Mouse (Mus musculus): ENCODE results near the gene Pithd1. TPM values are rescaled to one million over a fixed set of nuclear protein-coding genes. Genes with fewer than 3 reads are reported as not detected.

Pithd1 gene
- polyA plus RNA-seq, 1 experiment from 2014 or later = 44.8 TPM

DNA sequence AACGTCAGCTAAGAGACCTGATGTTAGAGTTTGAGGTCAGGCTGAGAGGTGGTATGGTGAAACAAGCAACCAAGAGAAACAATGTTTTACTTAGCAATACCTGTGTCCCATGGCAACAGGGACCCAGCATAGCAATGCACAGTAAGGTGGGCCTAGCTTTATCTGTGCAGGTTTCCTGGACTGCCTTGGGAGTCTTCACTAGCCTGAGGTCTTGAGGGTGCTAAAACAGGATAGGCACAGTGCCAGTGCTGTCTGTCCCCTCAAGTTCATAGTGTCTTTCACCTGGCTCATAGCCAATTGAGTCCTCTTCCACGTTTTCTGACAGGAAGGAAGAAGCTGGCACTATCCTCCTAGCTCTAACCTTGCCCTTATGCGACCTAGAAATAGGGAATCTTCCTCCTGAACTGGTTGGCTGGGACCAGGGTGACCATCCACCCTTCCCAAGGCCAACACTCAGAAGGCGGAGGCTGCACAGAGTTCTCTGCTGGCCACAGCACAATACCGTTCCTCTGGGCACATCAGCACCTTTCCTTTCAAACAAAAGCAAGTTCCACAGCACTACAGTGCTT, 17.1 kb upstream of the Pithd1 start:
- no peak overlapping the region for H3K27ac ChIP-seq (ENCODE audit: low read length)
- H3K36me3 ChIP-seq (ENCODE audit: control insufficient read depth, insufficient read depth, low read length) = peaks cover 25% of the 10 kb centered on the region
- no peaks in the 10 kb centered on the region for H3K27me3 ChIP-seq (ENCODE audit: control insufficient read depth, insufficient read depth, low read length)
- no peak overlapping the region for H3K9ac ChIP-seq (ENCODE audit: low read length)
- H3K4me1 ChIP-seq (ENCODE audit: control insufficient read depth, insufficient read depth, low read length) = no peaks in the 10 kb centered on the region
- no peaks in the 10 kb centered on the region for H3K9me3 ChIP-seq (replicated peaks; ENCODE audit: control insufficient read depth, low read length)
- no peak overlapping the region for H3K4me2 ChIP-seq (ENCODE audit: low read depth, low read length)
- H3K4me3 ChIP-seq (replicated peaks; ENCODE audit: low read length) = no peak overlapping the region
- ATAC-seq (ENCODE audit: insufficient read depth, low FRiP score) = no peak
- WGBS = 86% methylated on average over 5 of the region's 5 CpGs

DNA sequence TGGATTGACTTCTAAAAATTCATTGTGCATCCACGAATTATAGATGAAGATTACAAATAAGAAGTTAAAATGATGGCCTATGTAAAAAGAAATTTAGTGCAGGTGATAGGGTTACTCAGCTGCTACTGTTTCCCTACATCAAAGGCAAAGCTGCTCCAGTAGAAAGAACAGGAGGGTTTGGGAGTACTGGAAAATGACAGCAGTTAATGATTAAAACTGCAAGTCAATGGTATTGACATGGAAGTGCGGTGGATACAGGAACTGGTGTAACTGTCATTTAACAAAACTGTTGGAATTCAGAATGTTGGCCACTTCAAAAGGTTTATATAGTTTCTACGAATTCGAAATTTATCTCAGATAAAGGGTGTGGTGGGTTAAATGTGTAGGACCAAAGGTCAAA, 8.1 kb upstream of the Pithd1 start:
- H3K36me3 ChIP-seq (ENCODE audit: control insufficient read depth, insufficient read depth, low read length) = no peaks in the 10 kb centered on the region
- no peak overlapping the region for H3K9ac ChIP-seq (ENCODE audit: low read length)
- H3K27me3 ChIP-seq (ENCODE audit: control insufficient read depth, insufficient read depth, low read length) = no peaks in the 10 kb centered on the region
- 81% methylated on average over 4 of the region's 4 CpGs for WGBS
- H3K4me2 ChIP-seq (ENCODE audit: low read depth, low read length) = no peak overlapping the region
- peaks cover 3% of the 10 kb centered on the region; the same call in 1 of the 2 replicates for H3K9me3 ChIP-seq (replicated peaks; ENCODE audit: control insufficient read depth, low read length)
- H3K4me3 ChIP-seq (replicated peaks; ENCODE audit: low read length) = no peak overlapping the region
- H3K4me1 ChIP-seq (ENCODE audit: control insufficient read depth, insufficient read depth, low read length) = no peaks in the 10 kb centered on the region
- ATAC-seq (ENCODE audit: insufficient read depth, low FRiP score) = no peak
- H3K27ac ChIP-seq (ENCODE audit: low read length) = no peak overlapping the region

DNA sequence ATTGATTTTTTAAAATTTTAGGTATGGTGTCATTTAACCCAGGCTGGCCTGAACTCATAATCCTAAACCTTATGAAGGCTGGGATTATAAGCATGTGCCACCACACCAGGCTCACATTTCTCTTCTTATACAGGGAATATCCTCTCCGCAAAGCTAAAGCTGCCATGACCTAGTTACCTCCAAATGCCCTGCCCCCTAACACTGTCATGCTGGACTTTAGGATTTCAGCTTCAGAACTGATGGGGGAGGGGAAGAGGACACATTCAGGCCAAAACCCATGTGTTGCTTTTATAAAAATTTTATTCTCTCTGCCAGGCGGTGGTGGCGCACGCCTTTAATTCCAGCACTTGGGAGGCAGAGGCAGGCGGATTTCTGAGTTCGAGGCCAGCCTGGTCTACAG, 6.9 kb upstream of the Pithd1 start:
- Histone ChIP-seq H3K27me3 (ENCODE audit: control insufficient read depth, insufficient read depth, low read length) (no peaks in the 10 kb centered on the region), H3K9ac (ENCODE audit: low read length) (no peak overlapping the region), H3K4me1 (ENCODE audit: control insufficient read depth, insufficient read depth, low read length) (no peaks in the 10 kb centered on the region), H3K9me3 (replicated peaks; ENCODE audit: control insufficient read depth, low read length) (peaks cover 3% of the 10 kb centered on the region; the same call in 1 of the 2 replicates), H3K27ac (ENCODE audit: low read length) (no peak overlapping the region), H3K4me2 (ENCODE audit: low read depth, low read length) (no peak overlapping the region), H3K4me3 (replicated peaks; ENCODE audit: low read length) (no peak overlapping the region), H3K36me3 (ENCODE audit: control insufficient read depth, insufficient read depth, low read length) (no peaks in the 10 kb centered on the region)
- 96% methylated on average over 6 of the region's 6 CpGs for WGBS
- no peak for ATAC-seq (ENCODE audit: insufficient read depth, low FRiP score)

DNA sequence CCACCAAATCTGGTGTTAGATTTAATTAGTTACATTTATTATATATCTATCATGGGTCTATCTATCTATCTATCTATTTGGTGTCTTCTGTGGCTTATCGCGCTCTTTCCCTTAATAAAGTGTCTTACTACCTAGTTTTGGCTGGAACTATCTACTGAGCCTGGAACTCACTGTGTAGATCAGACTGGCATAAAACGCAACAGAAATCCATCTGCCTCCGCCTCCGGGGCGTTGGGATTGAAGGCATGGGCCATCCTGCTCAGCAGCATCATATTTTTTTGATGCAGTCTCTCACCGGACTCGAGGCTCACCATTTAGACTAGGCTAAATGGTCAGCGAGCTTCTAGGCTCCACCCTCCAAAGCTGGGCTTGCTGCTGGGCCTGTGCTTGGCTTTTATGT, 650 bp upstream of the Pithd1 start:
- H3K4me2 ChIP-seq (ENCODE audit: low read depth, low read length) = peak overlapping the region; percentile 74
- peak overlapping the region; percentile 92 for H3K27ac ChIP-seq (ENCODE audit: low read length)
- 69% methylated on average over 9 of the region's 9 CpGs for WGBS
- H3K4me3 ChIP-seq (replicated peaks; ENCODE audit: low read length) = peak overlapping the region; percentile 80
- no peaks in the 10 kb centered on the region for H3K9me3 ChIP-seq (replicated peaks; ENCODE audit: control insufficient read depth, low read length)
- peak overlapping the region; percentile 96 for H3K9ac ChIP-seq (ENCODE audit: low read length)
- peaks cover 7% of the 10 kb centered on the region for H3K4me1 ChIP-seq (ENCODE audit: control insufficient read depth, insufficient read depth, low read length)
- H3K27me3 ChIP-seq (ENCODE audit: control insufficient read depth, insufficient read depth, low read length) = no peaks in the 10 kb centered on the region
- H3K36me3 ChIP-seq (ENCODE audit: control insufficient read depth, insufficient read depth, low read length) = 0 out of 2 replicates have a peak, but pooled peaks cover 4% of the 10 kb centered on the region
- ATAC-seq (ENCODE audit: insufficient read depth, low FRiP score) = no peak

DNA sequence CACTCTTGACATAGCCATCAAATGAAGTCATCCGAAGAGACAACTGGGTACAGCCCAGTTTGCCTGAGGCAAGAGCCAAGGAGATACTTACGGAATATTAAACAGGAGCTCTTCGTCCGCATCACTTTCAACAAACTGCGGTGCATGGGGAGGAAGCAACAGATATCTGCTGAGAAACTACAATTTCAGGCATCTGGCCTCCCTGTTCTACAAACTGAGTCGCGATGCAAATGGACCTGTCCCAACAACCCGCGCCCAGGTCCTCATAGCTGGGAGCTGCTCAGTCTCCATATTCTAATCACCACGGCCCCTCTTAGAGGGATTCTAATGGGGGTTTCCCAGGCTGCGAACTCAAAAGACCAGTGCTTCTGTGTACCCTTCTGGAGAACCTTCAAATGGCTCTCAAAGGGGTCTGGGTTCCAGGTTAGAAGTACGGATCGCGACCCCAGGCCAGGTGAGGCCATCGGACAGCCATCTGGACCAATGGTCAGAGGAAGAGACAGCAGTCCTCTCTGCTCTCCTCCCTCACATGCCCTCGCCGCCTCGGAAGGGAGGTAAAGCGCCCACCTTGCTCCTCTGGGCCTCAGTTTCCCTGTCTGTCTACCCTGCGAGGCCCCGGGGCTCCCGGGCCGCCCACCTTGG, 642 bp downstream of the Pithd1 start:
- Histone ChIP-seq H3K27me3 (ENCODE audit: control insufficient read depth, insufficient read depth, low read length) (no peaks in the 10 kb centered on the region), H3K27ac (ENCODE audit: low read length) (peak overlapping the region; percentile 92; the same call in 1 of the 2 replicates), H3K4me3 (replicated peaks; ENCODE audit: low read length) (peak overlapping the region; percentile 80), H3K4me2 (ENCODE audit: low read depth, low read length) (peak overlapping the region; percentile 74), H3K9me3 (replicated peaks; ENCODE audit: control insufficient read depth, low read length) (no peaks in the 10 kb centered on the region), H3K9ac (ENCODE audit: low read length) (peak overlapping the region; percentile 96), H3K36me3 (ENCODE audit: control insufficient read depth, insufficient read depth, low read length) (0 out of 2 replicates have a peak, but pooled peaks cover 4% of the 10 kb centered on the region), H3K4me1 (ENCODE audit: control insufficient read depth, insufficient read depth, low read length) (peaks cover 7% of the 10 kb centered on the region)
- ATAC-seq (ENCODE audit: insufficient read depth, low FRiP score) = no peak
- 7% methylated on average over 23 of the region's 23 CpGs for WGBS

- ATAC-seq (ENCODE audit: insufficient read depth, low FRiP score) = no peak
- 83% methylated on average over 7 of the region's 7 CpGs for WGBS
- 0 out of 2 replicates have a peak overlapping the region, but pooled peaks have one; percentile 96 for H3K9ac ChIP-seq (ENCODE audit: low read length)
These were observed 1.3 kb downstream of the Pithd1 start for GRCm38 (mm10) chr4:135985769-135986168.

DNA sequence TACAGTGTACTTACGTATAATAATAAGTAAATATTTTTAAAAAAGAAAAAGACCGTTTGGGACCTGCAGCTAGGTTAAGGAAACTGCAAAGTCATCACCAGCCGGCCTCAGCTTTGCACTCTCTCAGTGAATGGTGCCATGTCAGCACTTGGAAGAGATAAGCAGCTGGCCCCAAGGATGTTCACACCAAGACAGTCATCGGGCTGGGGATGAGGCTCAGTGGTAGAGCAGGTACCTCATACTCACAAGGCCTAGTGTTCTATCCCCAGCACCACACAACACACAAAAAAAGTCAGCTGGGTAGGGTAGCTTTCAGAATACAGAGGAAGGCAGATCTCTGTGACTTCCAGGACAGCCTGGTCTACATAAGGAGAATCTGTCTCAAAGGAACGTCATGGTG, 1.9 kb downstream of the Pithd1 start:
- H3K27me3 ChIP-seq (ENCODE audit: control insufficient read depth, insufficient read depth, low read length) = no peaks in the 10 kb centered on the region
- H3K36me3 ChIP-seq (ENCODE audit: control insufficient read depth, insufficient read depth, low read length) = 0 out of 2 replicates have a peak, but pooled peaks cover 4% of the 10 kb centered on the region
- H3K4me1 ChIP-seq (ENCODE audit: control insufficient read depth, insufficient read depth, low read length) = peaks cover 7% of the 10 kb centered on the region
- H3K4me2 ChIP-seq (ENCODE audit: low read depth, low read length) = no peak overlapping the region
- no peaks in the 10 kb centered on the region for H3K9me3 ChIP-seq (replicated peaks; ENCODE audit: control insufficient read depth, low read length)
- WGBS = 90% methylated on average over 5 of the region's 5 CpGs
- no peak overlapping the region for H3K27ac ChIP-seq (ENCODE audit: low read length)
- ATAC-seq (ENCODE audit: insufficient read depth, low FRiP score) = no peak
- H3K9ac ChIP-seq (ENCODE audit: low read length) = no peak overlapping the region
- H3K4me3 ChIP-seq (replicated peaks; ENCODE audit: low read length) = no peak overlapping the region

More at GRCm38 (mm10) chr4:135985769-135986168, 1.3 kb downstream of the Pithd1 start:
- Histone ChIP-seq H3K4me1 (ENCODE audit: control insufficient read depth, insufficient read depth, low read length) (peaks cover 7% of the 10 kb centered on the region), H3K4me2 (ENCODE audit: low read depth, low read length) (peak overlapping the region; percentile 74), H3K36me3 (ENCODE audit: control insufficient read depth, insufficient read depth, low read length) (0 out of 2 replicates have a peak, but pooled peaks cover 4% of the 10 kb centered on the region), H3K27me3 (ENCODE audit: control insufficient read depth, insufficient read depth, low read length) (no peaks in the 10 kb centered on the region), H3K4me3 (replicated peaks; ENCODE audit: low read length) (peak overlapping the region; percentile 80), H3K9me3 (replicated peaks; ENCODE audit: control insufficient read depth, low read length) (no peaks in the 10 kb centered on the region), H3K27ac (ENCODE audit: low read length) (no peak overlapping the region)

DNA sequence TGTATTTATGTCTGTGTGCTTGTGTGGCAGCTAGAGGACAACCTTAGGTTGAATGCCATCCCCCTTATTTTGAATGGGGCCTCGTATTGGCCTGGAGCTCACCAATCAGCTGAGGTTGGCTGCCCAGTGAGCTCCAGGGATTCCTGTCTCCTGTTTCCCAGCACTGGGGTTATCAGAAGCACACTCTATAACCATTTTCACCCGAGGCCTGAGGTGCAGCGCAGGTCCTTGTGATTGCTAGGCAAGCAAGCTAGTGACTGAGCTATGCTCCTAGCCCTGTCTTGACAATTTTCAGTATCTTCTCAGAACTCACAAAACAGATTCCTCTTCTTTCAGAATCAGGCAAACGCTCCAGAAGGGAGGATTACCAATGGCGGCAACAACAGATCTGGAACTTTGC, 2.5 kb downstream of the Pithd1 start:
- Histone ChIP-seq H3K36me3 (ENCODE audit: control insufficient read depth, insufficient read depth, low read length) (0 out of 2 replicates have a peak, but pooled peaks cover 4% of the 10 kb centered on the region), H3K27ac (ENCODE audit: low read length) (no peak overlapping the region), H3K4me1 (ENCODE audit: control insufficient read depth, insufficient read depth, low read length) (peaks cover 7% of the 10 kb centered on the region), H3K9ac (ENCODE audit: low read length) (no peak overlapping the region), H3K4me3 (replicated peaks; ENCODE audit: low read length) (no peak overlapping the region), H3K4me2 (ENCODE audit: low read depth, low read length) (no peak overlapping the region), H3K27me3 (ENCODE audit: control insufficient read depth, insufficient read depth, low read length) (no peaks in the 10 kb centered on the region), H3K9me3 (replicated peaks; ENCODE audit: control insufficient read depth, low read length) (no peaks in the 10 kb centered on the region)
- ATAC-seq (ENCODE audit: insufficient read depth, low FRiP score) = no peak
- 86% methylated on average over 5 of the region's 5 CpGs for WGBS

DNA sequence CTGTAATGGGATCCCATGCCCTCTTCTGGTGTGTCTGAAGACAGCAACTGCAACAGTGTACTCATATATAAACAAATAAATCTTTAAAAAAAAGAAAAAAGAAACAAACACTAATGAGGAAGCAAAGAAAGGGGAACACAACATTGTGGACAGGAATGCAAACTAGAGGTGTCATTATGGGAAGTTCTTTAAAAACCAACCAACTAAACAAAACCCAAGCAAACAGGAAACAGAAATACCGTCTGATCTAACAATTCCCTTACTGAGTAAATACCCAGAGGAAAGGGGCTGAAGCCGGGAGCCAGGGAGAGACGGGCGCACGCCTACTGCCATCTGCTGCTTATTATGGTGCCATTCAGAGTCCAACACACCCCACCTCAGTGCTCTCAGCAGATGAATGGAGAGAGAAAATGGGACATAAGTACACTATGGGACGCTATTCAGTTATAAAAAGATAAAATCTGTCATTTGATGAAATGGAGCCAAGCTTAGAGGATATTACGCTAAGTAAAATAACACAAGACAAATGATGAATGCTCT, 5.5 kb downstream of the Pithd1 start:
- Histone ChIP-seq H3K27me3 (ENCODE audit: control insufficient read depth, insufficient read depth, low read length) (no peaks in the 10 kb centered on the region), H3K36me3 (ENCODE audit: control insufficient read depth, insufficient read depth, low read length) (0 out of 2 replicates have a peak, but pooled peaks cover 4% of the 10 kb centered on the region)
- 67% methylated on average over 7 of the region's 7 CpGs for WGBS

More for the DNA sequence above, 5.5 kb downstream of the Pithd1 start:
- no peak overlapping the region for H3K9ac ChIP-seq (ENCODE audit: low read length)
- ATAC-seq (ENCODE audit: insufficient read depth, low FRiP score) = no peak
- no peak overlapping the region for H3K27ac ChIP-seq (ENCODE audit: low read length)
- no peak overlapping the region for H3K4me2 ChIP-seq (ENCODE audit: low read depth, low read length)
- peaks cover 7% of the 10 kb centered on the region for H3K4me1 ChIP-seq (ENCODE audit: control insufficient read depth, insufficient read depth, low read length)
- no peaks in the 10 kb centered on the region for H3K9me3 ChIP-seq (replicated peaks; ENCODE audit: control insufficient read depth, low read length)
- H3K4me3 ChIP-seq (replicated peaks; ENCODE audit: low read length) = no peak overlapping the region

Data from stomach, embryonic 16.5 days (tissue).